Mouse (Mus musculus) kidney, adult 11 months (tissue): ENCODE results near the gene Setx.
"Not testable (repeated sequence)": the region's sequence is repeated elsewhere in the genome, so short reads cannot be mapped to it uniquely, and the experiment has no call there.

Experiments
- DNase-seq: peaks from one replicate; pipeline ENCODE4 v3.0.0; 2022

Setx gene

GRCm38 (mm10) chr2:29123907-29124569, at the start of gene Setx:
Gene Setx (plus strand): TSS chr2:29124181.
- peak; percentile 18 for DNase-seq

DNA sequence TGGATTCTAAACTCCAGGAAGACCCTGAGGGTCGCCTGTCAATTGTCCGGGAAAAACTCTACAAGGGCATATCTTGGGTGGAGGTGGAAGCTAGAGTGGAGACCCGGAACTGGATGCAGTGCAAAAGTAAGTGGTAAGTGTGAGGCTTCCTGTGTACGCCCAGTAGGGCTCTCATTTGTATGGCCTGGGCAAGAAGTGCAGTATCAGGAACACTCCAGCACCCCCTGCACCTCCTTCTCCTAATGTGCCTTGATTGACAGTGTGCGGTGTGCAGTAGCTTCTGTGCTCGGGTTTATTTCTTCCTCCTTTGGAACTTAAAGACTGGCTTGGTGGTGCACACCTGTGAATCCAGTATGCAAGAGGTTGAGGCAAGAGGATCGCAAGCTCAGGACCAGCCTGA, 49.3 kb upstream of the Setx start:
- no peak for DNase-seq

DNA sequence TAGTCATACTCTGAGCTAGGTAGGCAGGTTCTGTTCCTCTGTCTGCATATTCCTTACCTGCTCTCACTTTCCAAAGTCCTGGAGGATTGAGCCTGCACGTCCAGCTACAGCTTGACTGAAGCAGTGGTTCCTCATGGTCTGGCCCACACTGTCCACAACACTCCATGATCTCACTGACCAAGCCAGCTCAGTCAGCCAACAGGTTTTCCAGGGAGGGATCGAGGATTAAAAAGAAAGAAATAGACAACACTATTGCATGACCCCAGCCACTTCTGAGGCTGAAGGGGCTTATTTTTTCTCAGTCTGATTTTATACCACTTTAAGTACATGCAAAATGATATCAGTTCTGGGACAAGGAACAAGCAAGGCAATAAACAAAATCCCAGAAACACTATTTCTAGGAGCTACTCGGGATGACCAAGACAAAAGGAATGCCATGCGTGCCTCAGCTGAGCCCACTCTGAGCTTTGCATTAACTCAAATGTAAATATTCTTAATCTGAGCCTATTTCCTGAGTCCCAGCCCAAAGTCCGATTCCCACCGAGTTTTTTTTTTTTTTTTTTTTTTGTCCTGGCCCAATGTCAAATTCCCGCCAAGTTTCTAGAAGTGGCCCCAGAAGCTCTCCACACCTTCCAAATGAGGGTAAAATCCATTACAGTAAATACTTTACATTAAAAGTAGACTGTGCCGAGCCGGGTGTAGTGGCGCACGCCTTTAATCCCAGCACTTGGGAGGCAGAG, 48.5 kb upstream of the Setx start:
- DNase-seq = no peak

GRCm38 (mm10) chr2:29076226-29076625, 47.8 kb upstream of the Setx start:
- DNase-seq = no peak

- DNase-seq = no peak
Measured at GRCm38 (mm10) chr2:29081965-29082364, 42.0 kb upstream of the Setx start.

- no peak for DNase-seq
Measured at GRCm38 (mm10) chr2:29086026-29086425, 38.0 kb upstream of the Setx start.

DNA sequence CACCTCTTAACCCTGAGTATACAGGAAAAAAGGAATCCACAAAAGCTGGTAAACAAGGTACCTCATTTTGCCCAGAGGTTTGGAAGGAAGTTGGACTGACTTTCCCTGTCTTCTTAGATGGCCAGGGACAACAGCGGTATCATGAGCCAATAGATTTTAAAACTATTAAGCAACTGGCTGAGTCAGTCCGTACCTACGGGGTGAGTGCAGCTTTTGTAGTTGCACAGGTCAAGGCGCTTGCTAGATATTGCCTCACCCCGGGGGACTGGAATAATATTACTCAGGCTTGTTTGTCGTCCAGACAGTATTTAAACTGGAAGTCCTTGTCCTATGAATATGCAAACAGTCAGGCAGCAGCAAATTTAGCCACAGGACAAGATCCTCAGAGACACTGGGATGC, 34.7 kb upstream of the Setx start:
- not testable (repeated sequence) for DNase-seq

- no peak for DNase-seq
Measured at GRCm38 (mm10) chr2:29095674-29096073, 28.3 kb upstream of the Setx start.

DNA sequence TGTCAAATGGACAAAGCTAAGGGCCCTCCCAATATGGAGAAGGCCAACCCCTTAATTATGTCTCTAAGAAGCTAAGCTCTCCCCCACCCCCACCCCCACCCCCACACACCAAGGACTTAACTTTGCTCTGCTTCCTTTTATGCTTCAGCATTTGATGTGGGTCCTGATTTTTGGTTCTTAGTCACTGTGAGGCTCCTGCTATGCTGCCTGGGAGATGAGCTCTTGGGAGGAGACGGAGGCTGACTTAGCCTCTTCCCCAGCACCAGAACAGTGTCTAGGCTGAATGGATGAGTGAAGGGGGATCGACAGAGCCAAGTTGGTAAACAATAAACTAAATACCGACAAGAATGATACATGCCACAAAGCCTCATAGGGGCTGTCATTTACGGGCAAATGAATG, 27.2 kb upstream of the Setx start:
- no peak for DNase-seq

GRCm38 (mm10) chr2:29097465-29097864, 26.5 kb upstream of the Setx start:
- no peak for DNase-seq

GRCm38 (mm10) chr2:29097955-29098354, 26.0 kb upstream of the Setx start:
- not testable (repeated sequence) for DNase-seq

DNA sequence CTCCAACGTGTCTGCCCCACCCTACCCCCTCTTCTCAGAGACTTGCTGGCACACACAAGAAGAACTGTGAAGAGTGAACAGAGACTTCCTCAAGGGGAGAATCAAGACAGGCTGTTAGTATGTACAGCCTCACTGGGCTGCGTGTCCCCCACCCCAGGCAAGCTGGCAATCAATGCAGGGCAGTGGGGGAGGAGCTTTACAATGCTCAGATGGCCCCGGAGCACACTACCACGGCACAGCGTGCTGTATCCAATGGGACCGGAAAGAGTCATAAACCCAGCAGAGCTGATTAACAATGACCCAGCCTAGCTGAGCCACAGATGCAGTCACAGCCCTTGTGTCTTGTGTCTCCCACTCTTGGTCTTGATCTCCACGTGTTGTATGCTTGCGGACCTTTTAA, 25.2 kb upstream of the Setx start:
- DNase-seq = no peak

- DNase-seq = no peak
Measured at GRCm38 (mm10) chr2:29099646-29100045, 24.3 kb upstream of the Setx start.

DNA sequence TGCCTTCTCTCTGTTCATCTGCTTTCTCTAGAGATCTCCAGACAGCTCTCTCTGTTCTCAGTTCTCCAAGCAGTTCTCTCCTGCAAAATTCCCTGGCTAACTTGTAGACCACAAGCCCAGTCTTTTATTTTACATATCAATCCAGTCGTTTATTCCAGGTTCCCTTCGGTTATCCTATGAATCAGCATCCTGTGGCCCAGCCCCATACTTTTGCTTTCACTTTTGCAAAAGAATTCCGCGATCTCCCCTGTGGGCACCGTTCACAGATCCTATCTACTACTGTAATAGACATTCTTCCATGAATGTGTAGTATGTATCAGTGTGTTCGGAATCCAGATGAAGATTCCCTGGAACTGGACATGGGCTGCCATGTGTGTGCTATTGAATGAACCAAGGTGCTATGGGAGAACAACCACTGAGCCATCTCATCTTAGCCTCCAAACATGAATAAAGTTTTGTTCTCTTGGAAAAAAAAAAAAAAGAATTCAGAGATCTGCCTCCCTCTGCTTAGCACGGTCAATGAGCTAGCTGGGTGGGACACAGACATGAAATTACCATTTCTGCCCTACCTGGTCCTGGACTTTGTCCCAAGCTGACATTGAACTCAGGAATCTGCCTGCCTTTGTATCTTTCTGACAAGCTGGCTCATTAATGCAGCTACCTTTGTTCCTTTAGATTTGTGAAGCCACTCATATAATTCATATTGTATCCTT, 23.0 kb upstream of the Setx start:
- no peak for DNase-seq

GRCm38 (mm10) chr2:29102416-29103377, 21.3 kb upstream of the Setx start:
- not testable (repeated sequence) for DNase-seq

GRCm38 (mm10) chr2:29120969-29121368, 3.0 kb upstream of the Setx start:
- DNase-seq = no peak

DNA sequence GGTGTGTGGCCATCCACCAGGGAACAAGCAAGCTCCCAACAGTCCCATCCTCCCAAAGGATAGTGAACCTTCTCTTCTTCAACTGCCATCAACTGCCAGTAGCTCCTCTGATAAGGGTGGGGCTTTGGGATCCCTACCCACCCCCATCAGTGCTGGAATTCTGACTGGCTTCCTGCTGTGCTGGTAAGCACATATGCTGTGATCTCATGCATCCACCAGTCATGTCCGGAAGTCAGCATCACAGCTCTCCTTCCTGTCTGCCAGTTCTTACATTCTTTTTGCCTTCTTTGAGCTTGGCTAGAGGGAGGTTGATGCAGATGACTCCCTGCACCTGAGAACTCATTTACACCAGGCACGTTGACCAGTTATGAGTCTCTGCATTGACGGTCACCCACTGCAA, 1.5 kb upstream of the Setx start:
- DNase-seq = no peak

- DNase-seq = no peak
Measured at GRCm38 (mm10) chr2:29124571-29124935, 572 bp downstream of the Setx start.

DNA sequence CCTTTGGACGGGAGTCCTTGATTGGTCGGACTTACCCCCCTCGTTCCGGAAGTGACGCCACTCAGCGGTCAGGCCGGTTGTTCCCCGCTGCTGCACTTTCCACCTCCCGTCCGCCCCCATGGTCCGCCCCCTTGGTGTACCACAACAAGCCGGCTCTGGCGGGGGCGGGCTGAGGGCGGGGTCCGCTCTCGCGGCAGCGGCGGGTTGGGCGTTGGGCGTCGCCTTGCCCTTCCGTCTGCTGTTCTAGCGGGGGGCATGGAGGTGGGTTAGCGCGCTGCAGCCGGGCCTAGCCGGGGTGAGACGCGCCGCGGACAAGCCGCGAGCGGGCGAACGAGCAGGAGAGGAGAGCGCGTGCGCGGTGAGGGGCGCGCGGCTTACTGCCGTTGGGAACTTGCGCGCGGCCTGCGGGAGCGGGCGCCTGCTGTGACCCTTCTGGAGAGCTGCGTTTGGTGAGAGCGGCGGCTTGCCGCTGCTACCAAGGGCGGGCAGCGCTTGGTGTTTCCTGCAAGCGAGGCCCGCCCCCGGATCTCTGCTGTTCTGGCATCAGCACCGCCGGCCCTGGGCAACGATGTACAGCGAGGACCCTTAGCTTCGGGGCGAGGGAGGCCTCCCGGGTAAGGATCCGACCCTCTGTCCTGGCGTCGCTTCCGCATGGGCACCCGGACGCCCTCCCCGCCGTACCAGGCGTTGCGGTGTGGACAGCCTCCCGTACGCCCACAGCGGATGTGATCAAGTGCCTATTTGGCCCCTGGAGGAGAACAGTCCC, 1.1 kb downstream of the Setx start:
- peak; percentile 100 for DNase-seq

- DNase-seq = no peak
Measured at GRCm38 (mm10) chr2:29130118-29130899, 6.3 kb downstream of the Setx start.

DNA sequence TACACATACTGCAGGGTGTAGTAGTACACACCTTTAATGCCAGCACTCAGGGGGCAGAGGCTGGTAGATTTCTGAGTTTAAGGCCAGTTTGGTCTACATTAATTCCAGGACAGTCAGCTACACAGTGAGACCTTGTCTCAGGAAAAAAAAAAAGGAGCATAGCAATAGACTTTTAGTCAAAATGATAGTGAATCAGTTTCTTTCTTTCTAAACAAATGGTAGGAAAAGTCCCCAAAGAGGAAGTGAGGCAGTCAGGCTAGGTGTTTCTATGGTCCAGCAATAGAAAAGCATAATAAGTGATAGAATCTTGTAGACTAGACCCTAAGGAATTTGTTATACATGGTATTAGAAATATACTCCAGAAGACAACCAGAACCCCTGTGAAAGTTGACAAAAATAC, 11.2 kb downstream of the Setx start:
- DNase-seq = no peak
